Mouse (Mus musculus) heart, adult 2 months (tissue): ENCODE measurements at regions not wholly inside any gene's neighbourhood (a gene's known extent, or its start where the extent isn't known, plus 50 kb on each side); places are given as distances from the start of the nearest gene placed in this dataset.
A peak's percentile ranks its signal among the peaks of the same experiment; 100 is the strongest.

ENCODE experiments used
- CTCF ChIP-seq: fragments of 200-600 bp; IDR thresholded peaks from 2 replicates; pipeline ENCODE4 v1.8.1; 2022; ENCODE audit warnings: antibody characterized with exemption, mild to moderate bottlenecking, moderate library complexity
- EP300 ChIP-seq: fragments of 200-500 bp; IDR thresholded peaks from 2 replicates; pipeline ENCODE4 v1.6.1; 2011; ENCODE audit warnings: low read depth, low read length, control low read depth; ENCODE audit not compliant: insufficient read depth
- POLR2A ChIP-seq: fragments of 200-500 bp; IDR thresholded peaks from 2 replicates; pipeline ENCODE4 v1.6.1; 2011; ENCODE audit warnings: mild to moderate bottlenecking, low read depth, low read length, control low read depth; ENCODE audit not compliant: insufficient read depth

DNA sequence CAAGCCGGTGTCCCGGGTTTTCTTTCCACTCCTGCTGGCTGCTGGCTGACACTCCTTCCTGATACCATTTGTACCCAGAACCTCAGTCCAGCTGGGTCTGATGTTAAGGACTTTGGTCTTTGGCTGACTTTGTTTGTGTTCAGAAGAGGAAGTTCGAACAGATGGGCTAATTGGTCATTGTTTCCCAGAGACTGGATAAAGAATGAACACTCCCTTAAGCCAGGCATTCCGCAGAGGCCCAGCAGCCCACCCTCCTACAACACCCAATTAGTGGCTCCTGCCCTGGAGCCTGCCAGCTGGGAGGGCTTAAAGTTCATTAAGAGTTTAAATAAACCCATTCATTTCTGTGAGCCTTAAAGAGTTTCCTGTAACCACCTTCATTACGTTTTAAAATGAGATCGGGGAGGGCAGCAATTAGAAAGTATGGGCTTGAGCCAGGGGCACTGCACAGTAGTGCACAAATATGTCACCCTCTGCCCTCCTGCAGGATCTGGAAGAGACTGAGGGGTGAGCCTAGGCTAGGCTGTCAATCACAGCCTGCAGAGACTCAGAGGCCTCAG lies 257.9 kb downstream of the Ajap1 start:
- TF ChIP-seq CTCF (no peak), POLR2A (no peak), EP300 (0 out of 2 replicates have a peak, but pooled peaks have one; percentile 54)
